Mouse (Mus musculus) forebrain, embryonic 14.5 days (tissue): Measurements from ENCODE around the gene Kcnk5. TPM values are rescaled to one million over a fixed set of nuclear protein-coding genes. Genes with fewer than 3 reads are reported as not detected.

ENCODE experiments used
- ATAC-seq: fragments of 200-750 bp; cut with Nextera tagmentation; 2 replicates; pipeline ENCODE4 v1.8.0; 2017; ENCODE audit warnings: mild to moderate bottlenecking, moderate library complexity
- DNase-seq: peaks from one replicate; pipeline ENCODE4 v3.0.0-alpha.2; 2015; ENCODE audit warnings: low spot score
- H3K27ac ChIP-seq: fragments of 300-500 bp; sonication (generic); 2 replicates; pipeline ENCODE4 v1.5.1; 2014; ENCODE audit warnings: low read depth, mild to moderate bottlenecking, control low read depth, low read length, moderate library complexity
- H3K27me3 ChIP-seq: fragments of 300-500 bp; sonication (generic); replicated peaks from 2 replicates; pipeline ENCODE4 v1.6.1; 2014; ENCODE audit warnings: low read length, control low read depth, mixed read lengths; ENCODE audit not compliant: control insufficient read depth, insufficient read depth
- H3K36me3 ChIP-seq: fragments of 300-500 bp; sonication (generic); 2 replicates; pipeline ENCODE4 v1.6.1; 2014; ENCODE audit warnings: low read length, control low read depth; ENCODE audit not compliant: control insufficient read depth, insufficient read depth
- H3K4me1 ChIP-seq: fragments of 300-500 bp; sonication (generic); 2 replicates; pipeline ENCODE4 v1.6.1; 2014; ENCODE audit warnings: antibody characterized with exemption, low read length, control low read depth; ENCODE audit not compliant: control insufficient read depth, insufficient read depth
- H3K4me2 ChIP-seq: fragments of 300-500 bp; sonication (generic); 2 replicates; pipeline ENCODE4 v1.6.1; 2014; ENCODE audit warnings: mild to moderate bottlenecking, control low read depth, low read length
- H3K4me3 ChIP-seq: fragments of 300-500 bp; sonication (generic); 2 replicates; pipeline ENCODE4 v1.5.1; 2014; ENCODE audit warnings: low read depth, low read length, control low read depth
- H3K9ac ChIP-seq: fragments of 300-500 bp; sonication (generic); 2 replicates; pipeline ENCODE4 v1.6.1; 2014; ENCODE audit warnings: mild to moderate bottlenecking, low read length, control low read depth, moderate library complexity
- H3K9me3 ChIP-seq: fragments of 300-500 bp; sonication (generic); replicated peaks from 2 replicates; pipeline ENCODE4 v1.6.1; 2016; ENCODE audit warnings: low read length, control low read depth, mixed read lengths; ENCODE audit not compliant: control insufficient read depth
- WGBS: fragments of 180-500 bp; shearing (Covaris S2); extraction: QIAGEN DNeasy Blood & Tissue Kit; methylation state at CpG from one replicate; pipeline ENCODE4 v1.1.7; 2014; 5-methylcytosine and 5-hydroxymethylcytosine counted together
- polyA plus RNA-seq: library from polyadenylated mRNA; unstranded; fragments of >200 nt; fragmentation: Nextera tagmentation; extraction: Ambion mirVana; gene quantifications from 2 replicates; pipeline ENCODE4 v1.2.1, GENCODE M21; 2014

The Kcnk5 gene
- polyA plus RNA-seq, 1 experiment from 2014 or later = 2.5 TPM

DNA sequence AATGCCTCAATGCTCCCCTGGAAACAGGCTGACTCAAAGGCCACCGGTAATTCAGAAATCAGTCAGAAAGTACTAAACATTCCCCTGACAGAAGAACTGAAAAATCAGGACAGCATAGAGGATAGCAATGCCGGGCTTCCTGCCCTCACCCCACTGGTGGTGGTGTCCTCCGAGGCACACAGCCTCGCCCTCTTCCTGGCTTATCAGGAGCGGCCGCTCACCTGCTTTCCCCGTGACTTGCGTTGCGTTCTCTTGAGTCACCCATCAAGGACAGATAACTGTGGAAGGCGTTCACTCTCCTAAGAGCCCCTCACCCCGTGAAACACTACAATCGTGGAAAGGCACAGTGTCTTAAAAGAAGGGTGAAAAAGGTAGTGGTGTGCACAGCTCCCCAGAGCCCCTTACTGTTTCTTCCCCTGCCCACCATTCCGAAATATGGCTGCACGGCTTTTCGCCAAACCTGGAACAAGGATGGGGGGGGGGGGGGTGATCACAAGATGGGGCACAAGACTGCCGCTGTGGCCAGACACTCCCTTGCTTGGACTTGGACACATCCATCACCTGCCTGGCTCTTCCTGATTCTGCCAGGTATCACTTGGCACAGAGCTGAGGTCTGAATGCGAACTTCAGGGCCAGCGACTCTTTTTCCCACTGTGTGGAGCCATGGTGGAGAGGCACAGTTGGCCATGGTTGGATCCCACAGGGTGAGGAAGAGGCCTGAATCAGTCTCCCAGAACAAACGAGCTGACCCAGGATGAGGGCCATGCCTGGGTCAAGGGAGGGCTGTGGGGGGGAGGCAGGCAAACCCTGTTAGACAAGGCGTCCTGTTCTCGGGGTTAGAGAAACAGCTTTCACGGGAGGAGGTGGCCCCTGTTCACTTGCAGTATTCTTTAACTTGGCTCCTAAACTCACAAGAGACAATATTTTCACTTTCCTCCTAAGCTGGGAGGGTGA, 32.2 kb downstream of the Kcnk5 start:
- ATAC-seq = no peak
- no peaks in the 10 kb centered on the region for H3K27me3 ChIP-seq

DNA sequence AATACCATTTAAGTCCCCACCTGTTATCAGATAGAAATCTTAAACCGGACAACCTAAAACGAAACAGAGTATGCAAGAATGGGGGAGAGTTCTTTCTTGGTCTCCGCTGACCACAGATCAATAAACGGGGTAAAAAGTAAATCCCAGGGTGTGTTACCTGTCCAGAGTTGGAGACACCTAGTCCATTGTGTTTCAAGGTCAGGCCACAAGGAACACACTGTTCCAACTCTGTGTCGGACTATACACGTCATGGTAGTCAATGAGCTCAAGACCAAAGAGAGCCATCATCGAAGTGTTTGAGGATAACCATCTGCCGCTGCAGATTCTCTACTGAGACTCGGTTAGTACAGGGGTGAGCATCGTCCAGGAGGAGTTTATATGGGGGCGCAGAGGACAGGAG, 33.1 kb downstream of the Kcnk5 start:
- Histone ChIP-seq H3K9ac (no peak overlapping the region), H3K27me3 (no peaks in the 10 kb centered on the region), H3K4me3 (no peak overlapping the region), H3K27ac (no peak overlapping the region), H3K4me2 (no peak overlapping the region), H3K4me1 (no peaks in the 10 kb centered on the region), H3K36me3 (0 out of 2 replicates have a peak, but pooled peaks cover 4% of the 10 kb centered on the region), H3K9me3 (no peaks in the 10 kb centered on the region)
- ATAC-seq = no peak
- WGBS = 96% methylated on average over 11 of the region's 11 CpGs
- no peak for DNase-seq

More for the DNA sequence above, 32.2 kb downstream of the Kcnk5 start:
- no peak overlapping the region for H3K9ac ChIP-seq
- H3K4me2 ChIP-seq = no peak overlapping the region
- no peak for DNase-seq
- H3K27ac ChIP-seq = no peak overlapping the region
- H3K4me1 ChIP-seq = no peaks in the 10 kb centered on the region
- no peak overlapping the region for H3K4me3 ChIP-seq
- H3K36me3 ChIP-seq = 0 out of 2 replicates have a peak, but pooled peaks cover 4% of the 10 kb centered on the region
- no peaks in the 10 kb centered on the region for H3K9me3 ChIP-seq
- 92% methylated on average over 22 of the region's 22 CpGs for WGBS

DNA sequence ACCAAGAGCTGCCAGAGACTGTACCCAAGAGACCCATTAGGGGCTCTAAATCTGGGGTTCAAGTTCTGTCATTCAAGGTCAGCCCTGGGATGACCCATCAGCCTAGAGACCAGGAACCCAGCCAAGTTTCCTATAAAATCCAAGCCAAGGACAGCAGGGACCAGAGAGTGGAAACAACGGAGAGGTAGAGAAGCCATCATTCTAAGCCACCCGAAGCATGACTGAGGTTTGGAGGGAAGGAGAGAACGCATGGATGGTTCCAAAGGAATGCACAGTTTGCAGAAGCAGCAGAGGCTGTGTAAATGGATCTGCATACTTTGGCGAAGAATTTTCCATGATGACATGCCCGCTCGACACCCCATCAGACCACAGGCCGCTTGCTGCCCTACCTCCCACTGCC, 33.8 kb downstream of the Kcnk5 start:
- no peak for ATAC-seq
- no peak overlapping the region for H3K4me3 ChIP-seq
- H3K4me2 ChIP-seq = no peak overlapping the region
- 0 out of 2 replicates have a peak, but pooled peaks cover 4% of the 10 kb centered on the region for H3K36me3 ChIP-seq
- H3K27me3 ChIP-seq = no peaks in the 10 kb centered on the region
- 95% methylated on average over 7 of the region's 7 CpGs for WGBS
- H3K9me3 ChIP-seq = no peaks in the 10 kb centered on the region
- no peak for DNase-seq
- no peaks in the 10 kb centered on the region for H3K4me1 ChIP-seq
- no peak overlapping the region for H3K27ac ChIP-seq
- no peak overlapping the region for H3K9ac ChIP-seq

GRCm38 (mm10) chr14:20144093-20144492, 37.5 kb downstream of the Kcnk5 start:
- ATAC-seq (no peak), DNase-seq (peak; percentile 35)
- no peak overlapping the region for H3K9ac ChIP-seq
- H3K4me3 ChIP-seq = no peak overlapping the region
- peaks cover 15% of the 10 kb centered on the region; the same call in 1 of the 2 replicates for H3K36me3 ChIP-seq
- no peaks in the 10 kb centered on the region for H3K9me3 ChIP-seq
- 19% methylated on average over 4 of the region's 4 CpGs for WGBS
- H3K4me1 ChIP-seq = no peaks in the 10 kb centered on the region
- H3K27me3 ChIP-seq = no peaks in the 10 kb centered on the region
- no peak overlapping the region for H3K4me2 ChIP-seq
- H3K27ac ChIP-seq = no peak overlapping the region

GRCm38 (mm10) chr14:20138484-20139355, 42.9 kb downstream of the Kcnk5 start, which contains the start of gene Saysd1:
TSS of gene Saysd1 (minus strand) at chr14:20138534.
- no peak for ATAC-seq
- no peaks in the 10 kb centered on the region for H3K9me3 ChIP-seq
- H3K4me2 ChIP-seq = no peak within 1 kb of the TSS
- DNase-seq = no peak
- H3K9ac ChIP-seq = no peak within 1 kb of the TSS
- H3K4me1 ChIP-seq = no peaks in the 10 kb centered on the region
- WGBS = 86% methylated on average over 16 of the region's 16 CpGs
- H3K4me3 ChIP-seq = no peak within 1 kb of the TSS
- no peak within 1 kb of the TSS for H3K27ac ChIP-seq
- H3K27me3 ChIP-seq = no peaks in the 10 kb centered on the region
- H3K36me3 ChIP-seq = peaks cover 11% of the 10 kb centered on the region; the same call in 1 of the 2 replicates

DNA sequence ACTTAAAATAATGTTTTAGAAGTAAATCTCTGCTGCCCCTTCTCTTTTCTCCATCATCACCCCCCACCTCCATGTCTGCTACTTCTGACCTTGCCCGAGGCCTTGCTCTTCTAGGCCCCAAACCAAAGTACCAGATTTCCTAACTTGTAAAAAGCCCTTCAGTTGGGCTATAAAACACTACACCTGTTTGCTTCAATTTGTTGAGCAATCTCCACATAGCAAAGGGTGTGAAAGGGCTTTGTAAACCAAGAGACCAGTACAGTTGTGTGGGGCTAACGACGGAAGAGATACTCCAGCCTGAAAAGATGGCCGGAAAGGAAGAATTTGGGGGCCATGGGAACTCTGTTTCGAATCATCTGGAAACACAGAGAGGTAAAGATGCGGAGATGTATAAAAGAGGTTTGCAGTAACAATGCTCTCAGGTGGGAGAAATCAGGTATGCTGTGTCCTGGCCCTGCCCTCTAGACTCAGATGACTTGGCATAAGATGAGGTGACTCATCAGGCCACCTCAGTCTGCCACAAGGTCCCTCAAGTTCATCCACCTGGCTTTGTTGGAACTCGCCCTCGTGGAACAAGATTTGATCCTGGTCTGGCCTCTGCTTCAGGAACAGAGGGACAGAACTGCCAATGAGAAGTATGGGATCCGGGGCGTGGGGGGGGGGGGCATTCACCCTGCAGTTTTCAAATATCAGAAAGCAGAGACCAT, 46.5 kb downstream of the Kcnk5 start:
- Histone ChIP-seq H3K9ac (no peak overlapping the region), H3K4me3 (no peak overlapping the region), H3K4me2 (no peak overlapping the region), H3K9me3 (no peaks in the 10 kb centered on the region), H3K27ac (no peak overlapping the region), H3K27me3 (no peaks in the 10 kb centered on the region), H3K36me3 (no peaks in the 10 kb centered on the region), H3K4me1 (no peaks in the 10 kb centered on the region)
- DNase-seq (no peak), ATAC-seq (no peak)
- 88% methylated on average over 10 of the region's 10 CpGs for WGBS

- H3K4me1 ChIP-seq = no peaks in the 10 kb centered on the region
- WGBS = 90% methylated on average over 6 of the region's 6 CpGs
- DNase-seq (no peak), ATAC-seq (no peak)
- no peak overlapping the region for H3K4me3 ChIP-seq
- no peak overlapping the region for H3K9ac ChIP-seq
- H3K27ac ChIP-seq = no peak overlapping the region
- H3K9me3 ChIP-seq = no peaks in the 10 kb centered on the region
- no peaks in the 10 kb centered on the region for H3K36me3 ChIP-seq
- H3K4me2 ChIP-seq = no peak overlapping the region
- no peaks in the 10 kb centered on the region for H3K27me3 ChIP-seq
These were observed 53.4 kb downstream of the Kcnk5 start for GRCm38 (mm10) chr14:20128162-20128561.

DNA sequence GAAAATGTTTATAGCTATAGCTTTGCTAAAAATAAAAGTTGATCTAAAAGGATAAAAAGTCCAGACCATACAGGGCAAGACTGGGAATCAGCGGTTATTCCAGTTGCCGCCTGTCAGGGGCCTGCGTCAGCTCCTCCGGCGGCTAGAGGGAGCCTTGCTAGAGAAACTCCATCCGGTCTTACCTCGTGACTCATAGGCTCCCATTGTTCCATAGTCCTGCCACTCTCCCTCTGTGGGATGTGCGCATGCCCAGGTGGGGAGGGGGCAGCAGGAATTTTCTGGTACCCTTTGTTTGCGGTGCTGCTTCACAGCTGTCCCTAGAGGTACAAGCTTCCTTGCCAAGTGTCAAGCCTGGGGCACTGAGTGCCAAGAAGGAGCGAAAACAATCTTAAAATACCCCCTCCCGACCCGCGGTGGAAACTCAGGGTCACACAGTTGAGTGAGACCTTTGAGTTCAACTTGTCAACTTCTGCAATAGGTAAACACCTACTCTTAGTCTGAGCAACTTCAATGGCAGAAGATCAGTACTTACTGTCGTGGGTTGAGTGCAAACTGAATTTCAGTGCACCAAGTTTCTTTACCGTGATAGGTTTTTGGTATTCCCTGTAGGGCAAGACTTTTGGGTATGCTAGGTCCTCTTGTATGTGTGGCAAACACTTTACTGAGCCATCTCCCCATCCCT, 54.1 kb downstream of the Kcnk5 start:
- WGBS = 82% methylated on average over 15 of the region's 15 CpGs
- DNase-seq (no peak), ATAC-seq (no peak)
- H3K27me3 ChIP-seq = no peaks in the 10 kb centered on the region
- H3K4me3 ChIP-seq = no peak overlapping the region
- H3K4me2 ChIP-seq = no peak overlapping the region
- no peak overlapping the region for H3K27ac ChIP-seq
- H3K36me3 ChIP-seq = no peaks in the 10 kb centered on the region
- no peak overlapping the region for H3K9ac ChIP-seq
- no peaks in the 10 kb centered on the region for H3K9me3 ChIP-seq
- H3K4me1 ChIP-seq = no peaks in the 10 kb centered on the region
